Comparison of ENCODE assay signal across 14 mouse cellular contexts in genomic region chr15:32329670-32330330, GRCm38 (mm10).
DNase-seq lines count a peak whose midpoint lies in the region; ATAC-seq and TF ChIP-seq lines count a peak whose summit lies in the region.
"Had no signal": no experiment of that assay in that cellular context is flagged by ENCODE, and none has a peak within 500 bp of the region (broad histone marks: within the 10 kb centered on the region; RNA-seq: fewer than 3 reads in every experiment).

No protein-coding gene starts in this region.

- TF ChIP-seq CTCF in kidney, adult 2 months (conservative IDR thresholded peaks at IDR 0.05; ENCODE audit: insufficient read depth, insufficient read length, low read depth, low read length) = no peak

- no peaks in the 10 kb centered on the region for H3K27me3 ChIP-seq in kidney, adult 2 months (replicated peaks; ENCODE audit: control insufficient read depth, insufficient read depth, low read length)
- no peaks in the 10 kb centered on the region for H3K27me3 ChIP-seq in embryonic facial prominence, embryonic 12.5 days
- no peaks in the 10 kb centered on the region for H3K27me3 ChIP-seq in forebrain, embryonic 14.5 days (replicated peaks; ENCODE audit: control insufficient read depth, insufficient read depth, low read length)
- H3K27me3 ChIP-seq in neural tube, embryonic 15.5 days (replicated peaks) = no peaks in the 10 kb centered on the region

- no peaks in the 10 kb centered on the region for H3K9me3 ChIP-seq in embryonic facial prominence, embryonic 12.5 days
- H3K9me3 ChIP-seq in forebrain, embryonic 14.5 days (replicated peaks; ENCODE audit: control insufficient read depth, low read length) = no peaks in the 10 kb centered on the region
- no peaks in the 10 kb centered on the region for H3K9me3 ChIP-seq in neural tube, embryonic 15.5 days (replicated peaks)

- no peak overlapping the region for H3K4me3 ChIP-seq in kidney, adult 2 months (ENCODE audit: insufficient read depth, low read depth, low read length)
- no peak overlapping the region for H3K4me3 ChIP-seq in embryonic facial prominence, embryonic 12.5 days
- H3K4me3 ChIP-seq in forebrain, embryonic 14.5 days (ENCODE audit: low read depth, low read length) = no peak overlapping the region
- no peak overlapping the region for H3K4me3 ChIP-seq in neural tube, embryonic 15.5 days (replicated peaks)
- H3K4me3 ChIP-seq: left cerebral cortex, adult 2 months had no signal

- no peak for DNase-seq in kidney, adult 2 months
- no peak for DNase-seq in kidney, adult 11 months
- no peak for DNase-seq in forebrain, embryonic 14.5 days (ENCODE audit: low spot score)
- no peak for DNase-seq in adrenal gland, adult 18-20 months (ENCODE audit: low spot score in 2 of 2)
- no peak for DNase-seq in ovary, adult 18-20 months (ENCODE audit: low spot score)
- DNase-seq: adrenal gland, postnatal 36 days; cerebellum, adult 18-20 months; kidney, postnatal 4 days; right cerebral cortex, postnatal 25 days had no signal

- H3K9ac ChIP-seq in embryonic facial prominence, embryonic 12.5 days = no peak overlapping the region
- H3K9ac ChIP-seq in forebrain, embryonic 14.5 days (ENCODE audit: low read length) = 0 out of 2 replicates have a peak overlapping the region, but pooled peaks have one; percentile 3
- H3K9ac ChIP-seq in neural tube, embryonic 15.5 days (replicated peaks) = no peak overlapping the region

- no peak for TF ChIP-seq POLR2A in kidney, adult 2 months (IDR thresholded peaks at IDR 0.05; ENCODE audit: low read depth, low read length)

- 74% methylated on average over 10 of the region's 10 CpGs for WGBS in kidney, adult 2 months
- WGBS in embryonic facial prominence, embryonic 12.5 days = 39% methylated on average over 10 of the region's 10 CpGs
- WGBS in forebrain, embryonic 14.5 days = 64% methylated on average over 10 of the region's 10 CpGs
- 71% methylated on average over 10 of the region's 10 CpGs for WGBS in neural tube, embryonic 15.5 days

- H3K36me3 ChIP-seq in kidney, adult 2 months (ENCODE audit: control insufficient read depth, insufficient read depth, low read length) = no peaks in the 10 kb centered on the region
- no peaks in the 10 kb centered on the region for H3K36me3 ChIP-seq in embryonic facial prominence, embryonic 12.5 days
- H3K36me3 ChIP-seq in forebrain, embryonic 14.5 days (ENCODE audit: control insufficient read depth, insufficient read depth, low read length) = no peaks in the 10 kb centered on the region
- H3K36me3 ChIP-seq in neural tube, embryonic 15.5 days = no peaks in the 10 kb centered on the region

- H3K4me1 ChIP-seq in kidney, adult 2 months (ENCODE audit: control insufficient read depth, insufficient read depth, low read length) = no peaks in the 10 kb centered on the region
- H3K4me1 ChIP-seq in embryonic facial prominence, embryonic 12.5 days = peaks cover 27% of the 10 kb centered on the region
- H3K4me1 ChIP-seq in forebrain, embryonic 14.5 days (ENCODE audit: control insufficient read depth, insufficient read depth, low read length) = peaks cover 23% of the 10 kb centered on the region
- peaks cover 14% of the 10 kb centered on the region for H3K4me1 ChIP-seq in neural tube, embryonic 15.5 days

- ATAC-seq in embryonic facial prominence, embryonic 12.5 days (ENCODE audit: insufficient number of reproducible peaks, insufficient read depth, low FRiP score, low TSS enrichment) = no peak
- no peak for ATAC-seq in forebrain, embryonic 14.5 days
- ATAC-seq in neural tube, embryonic 15.5 days (ENCODE audit: low FRiP score) = 0 out of 2 replicates have a peak, but pooled peaks have one; percentile 33
- ATAC-seq: intestine, postnatal 0 days had no signal

- H3K27ac ChIP-seq in kidney, adult 2 months (ENCODE audit: insufficient read depth, low read depth, low read length) = 0 out of 2 replicates have a peak overlapping the region, but pooled peaks have one; percentile 55
- 0 out of 2 replicates have a peak overlapping the region, but pooled peaks have one; percentile 60 for H3K27ac ChIP-seq in embryonic facial prominence, embryonic 12.5 days
- peak overlapping the region; percentile 52; the same call in 1 of the 2 replicates for H3K27ac ChIP-seq in forebrain, embryonic 14.5 days (ENCODE audit: low read depth, low read length)
- no peak overlapping the region; the same call in 1 of the 2 replicates for H3K27ac ChIP-seq in neural tube, embryonic 15.5 days (replicated peaks)
- H3K27ac ChIP-seq: left cerebral cortex, adult 2 months; stomach, postnatal 0 days had no signal

- H3K4me2 ChIP-seq in embryonic facial prominence, embryonic 12.5 days (replicated peaks) = no peak overlapping the region
- H3K4me2 ChIP-seq in forebrain, embryonic 14.5 days (ENCODE audit: low read length) = no peak overlapping the region
- no peak overlapping the region for H3K4me2 ChIP-seq in neural tube, embryonic 15.5 days
